Mouse (Mus musculus) heart, postnatal 14 days (tissue): Measurements from ENCODE around the gene Plcg1. TPM values are rescaled to one million over a fixed set of nuclear protein-coding genes. Genes with fewer than 3 reads are reported as not detected.

Experiments used
- DNase-seq, 2 experiments: peaks; one replicate each; pipeline ENCODE4 v3.0.0; 2021 to 2022
- intact Hi-C: fragments of 180-260 bp; cut with DNase I; formaldehyde crosslinking; loops from one replicate; pipeline ENCODE4 v1.15.1; 2025
- long read RNA-seq, 2 experiments: library from polyadenylated mRNA; stranded (forward); transcript quantifications; one replicate each; pipeline ENCODE4 v2.0.0; 2021
- total RNA-seq, 2 experiments: library from RNA; stranded (reverse); gene quantifications; 2 replicates each; pipeline ENCODE4 v1.2.3; 2021

Gene Plcg1
- total RNA-seq = 10 to 100 TPM; 85.7 to 94.4 TPM
- long read RNA-seq, experiment 1, full-length matches to known transcripts = 1 of 76 reads
- long read RNA-seq, experiment 1, partial matches to known transcripts = 52 of 76 reads
- long read RNA-seq, experiment 1, other reads (novel, unspliced or antisense) = 23 of 76 reads
- long read RNA-seq, experiment 2, partial matches to known transcripts = 40 of 54 reads
- long read RNA-seq, experiment 2, other reads (novel, unspliced or antisense) = 14 of 54 reads

DNA sequence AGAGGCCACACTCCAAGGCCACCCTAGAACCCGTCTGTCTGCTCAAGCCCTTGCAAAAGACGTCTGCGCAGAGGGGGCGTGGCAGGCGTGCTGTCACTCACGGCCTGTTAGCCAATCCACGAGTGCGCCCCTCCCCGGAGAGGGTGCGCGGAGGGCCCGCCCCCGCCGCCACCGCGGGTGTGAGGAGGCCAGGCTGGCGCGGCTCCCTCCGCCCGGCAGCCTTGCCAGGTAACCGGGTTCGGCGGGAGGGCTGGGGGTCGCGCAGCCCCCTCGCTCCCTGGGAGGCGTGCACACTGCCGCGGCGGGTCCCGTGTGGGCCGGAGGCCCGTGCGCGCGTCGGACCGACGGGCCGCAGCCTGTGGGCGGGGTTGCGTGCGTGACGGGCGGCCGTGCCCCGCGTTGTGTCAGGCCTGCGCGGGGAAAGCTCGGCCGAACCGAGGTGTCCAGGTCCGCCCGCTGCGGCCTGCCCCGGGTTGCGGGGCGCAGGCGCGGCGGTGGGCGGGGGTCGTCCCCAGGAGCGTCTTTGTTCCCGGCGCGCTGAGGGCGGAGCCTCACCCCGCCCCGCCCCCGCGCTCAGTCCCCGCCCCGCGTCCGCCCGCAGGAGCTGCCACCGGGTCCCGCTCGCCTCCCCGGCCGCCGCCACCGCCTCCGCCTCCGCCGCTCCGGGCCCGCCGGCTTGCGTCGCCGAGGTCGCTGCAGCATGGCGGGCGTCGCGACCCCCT is at the start of gene Plcg1:
Gene Plcg1, plus strand, starts transcription at position 184 of the 722 bp plus-strand sequence.
- DNase-seq = peak; percentile 96
- intact Hi-C loops = no loop called here

DNA sequence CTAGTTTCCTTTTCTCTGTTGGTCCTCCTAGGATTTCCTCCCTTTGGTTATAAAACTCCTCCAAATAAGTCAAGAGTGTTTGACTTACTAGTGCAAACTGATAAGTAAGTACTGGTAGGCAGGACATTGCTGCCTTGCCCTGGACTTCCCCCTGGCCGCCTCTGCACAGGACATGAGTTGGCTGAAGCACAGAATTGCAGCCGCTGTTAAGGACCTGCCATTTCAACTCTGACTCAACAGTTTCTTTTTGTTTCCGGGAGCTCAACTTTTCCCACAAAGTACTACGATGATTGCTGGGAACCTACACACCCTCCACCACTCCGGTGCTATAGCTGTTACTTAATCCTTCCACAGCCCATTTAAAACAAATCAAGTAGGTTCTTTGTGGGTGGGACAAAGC is 30.8 kb upstream of the Plcg1 start:
- peak; percentile 63 to 67 for DNase-seq
- intact Hi-C loops = loop anchor here (2.0 to 5.0 kb wide), 2 partner anchors 53 to 91 kb away; partner anchors contain the start of gene Top1

DNA sequence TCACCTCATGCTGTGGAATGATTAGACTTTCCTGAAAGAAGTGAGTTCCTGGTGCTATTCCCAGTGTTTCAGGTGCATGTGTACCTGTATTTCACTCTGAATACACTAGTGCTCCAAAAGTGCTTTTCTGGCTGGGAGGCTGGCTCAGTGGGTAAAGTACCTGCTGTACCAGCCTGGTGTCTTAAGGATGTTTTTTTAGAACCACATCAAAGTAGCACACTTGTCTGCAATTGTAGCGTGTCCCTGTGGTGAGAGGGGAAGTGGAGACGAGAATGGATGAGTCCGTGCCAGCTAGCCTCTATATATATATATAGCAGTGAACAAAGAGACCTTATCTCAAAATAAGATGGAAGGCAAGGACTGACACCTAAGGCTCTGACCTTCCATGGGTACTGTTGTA is 29.5 kb upstream of the Plcg1 start:
- intact Hi-C loops = loop anchor here (2.0 to 5.0 kb wide), 2 partner anchors 54 to 93 kb away; partner anchors contain the start of gene Top1
- no peak for DNase-seq

DNA sequence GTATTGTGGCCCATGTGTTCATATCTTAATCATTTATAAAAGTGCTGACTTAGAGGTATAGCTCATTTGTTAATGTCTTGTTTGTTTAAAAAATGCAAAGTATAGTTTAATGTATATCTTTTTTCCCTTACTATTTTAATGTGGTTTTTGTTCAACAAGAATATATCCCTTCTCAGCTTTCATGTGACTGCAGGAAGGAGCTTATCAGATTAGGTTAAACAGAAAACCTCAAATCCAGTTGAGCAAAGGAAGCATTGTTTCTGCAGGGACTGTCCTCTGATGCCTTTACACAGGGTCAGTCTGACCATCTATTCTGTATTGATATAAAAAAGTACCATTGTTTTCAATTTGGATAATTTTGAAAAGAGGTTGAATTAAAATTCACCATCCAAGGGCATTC is 28.3 kb upstream of the Plcg1 start:
- intact Hi-C loops = loop anchor here (5.0 kb wide), 1 partner anchor 56 kb away; the partner anchor contains the start of gene Top1
- DNase-seq = no peak

DNA sequence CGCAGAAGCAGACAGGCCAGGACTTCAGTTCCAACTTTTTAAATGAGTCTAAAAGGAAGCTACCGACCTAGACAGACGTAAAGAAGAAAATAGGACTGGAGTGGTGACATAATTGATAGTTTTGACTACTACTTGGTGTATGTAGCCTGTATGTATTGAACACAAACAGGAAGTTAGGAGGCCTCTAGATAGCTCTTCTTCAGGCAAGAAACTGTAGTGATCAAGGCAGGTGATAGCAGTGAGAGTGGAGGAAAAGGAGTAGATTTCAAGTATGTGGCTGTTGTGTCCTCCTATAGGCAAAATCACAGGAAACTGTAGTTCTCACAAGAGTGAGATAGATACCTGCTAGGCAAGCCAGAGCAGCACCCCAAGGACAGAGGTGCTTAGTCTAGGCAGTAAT is 23.4 kb upstream of the Plcg1 start:
- DNase-seq = no peak
- intact Hi-C loops = no loop called here

DNA sequence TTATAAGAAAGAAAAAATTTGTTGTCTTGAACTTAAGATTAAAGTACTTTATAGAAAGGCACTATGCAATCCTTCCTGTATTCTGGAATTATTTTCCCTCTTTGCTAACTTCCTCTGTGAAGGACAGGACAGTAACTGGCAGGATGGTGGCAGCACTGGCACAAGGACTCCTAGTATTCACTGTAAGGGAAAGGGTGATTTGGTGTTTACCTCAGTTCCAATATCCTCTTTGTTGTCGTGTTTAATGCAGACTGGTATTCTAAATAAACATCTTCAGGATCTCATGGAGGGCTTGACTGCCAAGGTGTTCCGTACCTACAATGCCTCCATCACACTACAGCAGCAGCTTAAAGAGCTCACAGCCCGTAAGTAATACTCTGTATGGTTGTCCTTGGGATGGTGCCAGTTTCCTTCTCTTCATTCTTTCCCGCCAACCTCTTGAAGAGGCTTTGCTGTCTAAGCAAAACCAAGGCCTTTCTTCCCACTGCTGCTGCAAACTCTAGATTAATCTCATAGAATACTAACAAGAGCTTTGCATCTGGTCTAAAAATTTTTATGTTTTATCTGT is 15.6 kb upstream of the Plcg1 start:
- intact Hi-C loops = no loop called here
- no peak for DNase-seq

DNA sequence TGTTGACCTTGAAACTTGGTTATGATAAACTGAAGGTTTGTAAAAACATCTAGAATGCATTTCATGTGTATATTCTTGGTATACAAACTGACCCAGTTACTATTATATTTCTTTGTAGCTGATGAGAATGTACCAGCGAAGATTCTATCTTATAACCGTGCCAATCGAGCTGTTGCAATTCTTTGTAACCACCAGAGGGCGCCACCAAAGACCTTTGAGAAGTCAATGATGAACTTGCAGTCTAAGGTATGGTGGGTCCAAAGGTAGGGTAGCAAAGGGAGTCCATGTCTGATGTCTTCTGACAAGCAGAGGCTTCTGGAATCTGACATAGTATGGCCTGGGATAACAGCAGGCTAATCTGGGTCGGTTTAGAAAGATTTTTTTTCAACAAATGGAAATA is 13.8 kb upstream of the Plcg1 start:
- intact Hi-C loops = no loop called here
- DNase-seq = peak in 1 of 2 experiments; percentile 71

DNA sequence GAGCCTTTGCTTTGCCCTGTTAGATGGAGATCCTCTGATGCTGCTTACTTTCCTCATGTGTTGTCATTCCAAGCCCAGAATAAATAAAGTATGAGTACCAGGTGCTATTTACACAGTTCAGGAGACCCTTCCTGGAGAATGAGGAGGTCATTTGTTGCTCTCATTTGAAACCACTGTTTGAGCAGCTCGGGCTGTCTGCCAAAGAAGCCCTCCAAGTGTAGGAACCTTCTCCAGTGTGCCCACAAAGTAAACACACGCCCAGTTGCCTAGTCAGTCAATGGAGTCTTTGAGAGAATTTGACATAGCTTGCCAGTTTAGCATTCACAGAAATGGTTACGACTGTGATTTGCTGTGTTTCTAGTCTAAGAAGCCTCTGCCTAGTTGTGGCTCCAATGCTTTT is 12.3 kb upstream of the Plcg1 start:
- DNase-seq = no peak
- intact Hi-C loops = no loop called here

DNA sequence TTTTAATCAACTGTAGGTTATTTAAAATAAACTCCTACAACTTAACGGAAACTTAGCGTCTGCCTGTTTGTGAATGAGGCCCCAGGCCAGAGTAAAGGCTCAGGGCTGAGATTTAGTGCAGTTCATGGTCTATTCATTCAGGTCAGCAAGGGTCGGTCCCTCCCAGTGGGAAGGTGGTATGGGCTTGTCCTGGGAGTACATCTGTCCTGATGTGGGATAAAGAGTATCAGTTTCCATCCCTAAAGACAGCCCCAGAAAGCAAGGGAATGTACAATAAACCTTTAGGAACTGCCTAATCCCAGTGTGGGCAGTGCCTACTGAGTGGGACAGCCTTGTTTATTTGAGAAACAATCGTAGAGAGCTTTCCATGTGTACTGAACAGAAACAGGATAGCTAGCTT is 8.4 kb upstream of the Plcg1 start:
- intact Hi-C loops = no loop called here
- no peak for DNase-seq

DNA sequence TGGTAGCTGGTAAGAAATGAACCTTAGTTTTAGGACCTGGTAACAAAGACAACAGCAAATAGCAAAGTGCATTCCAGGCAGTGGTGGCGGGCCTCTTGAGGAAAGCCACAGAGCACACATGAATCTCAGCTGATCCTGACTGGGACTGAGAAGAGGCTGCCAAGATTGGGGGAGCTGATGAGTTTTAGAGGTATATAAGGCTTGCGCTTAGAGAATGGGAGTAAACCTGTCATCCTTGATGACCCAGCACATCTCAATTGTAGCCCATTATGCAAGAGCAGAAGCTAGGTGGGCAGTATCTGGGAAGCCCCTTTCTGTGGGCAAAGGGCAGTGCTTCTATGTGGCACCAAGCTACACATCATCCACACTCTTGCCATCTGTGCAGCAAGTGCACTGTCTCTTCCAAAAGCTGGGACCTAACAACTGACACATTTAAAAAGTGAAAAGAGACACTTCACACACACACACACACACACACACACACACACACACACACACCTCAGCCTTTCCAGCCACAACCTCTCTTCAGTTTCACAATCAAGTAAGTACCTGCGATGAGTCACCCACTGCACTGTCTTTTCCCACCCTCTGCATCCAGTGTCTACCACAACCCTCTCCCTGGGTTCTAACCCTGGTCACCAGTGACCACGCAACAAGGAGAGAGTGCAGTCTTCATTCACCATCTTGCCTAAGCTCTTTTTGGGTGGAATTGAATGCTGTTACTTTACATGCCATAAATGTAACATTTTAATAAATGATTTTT is 7.3 kb upstream of the Plcg1 start:
- no peak for DNase-seq
- intact Hi-C loops = no loop called here

DNA sequence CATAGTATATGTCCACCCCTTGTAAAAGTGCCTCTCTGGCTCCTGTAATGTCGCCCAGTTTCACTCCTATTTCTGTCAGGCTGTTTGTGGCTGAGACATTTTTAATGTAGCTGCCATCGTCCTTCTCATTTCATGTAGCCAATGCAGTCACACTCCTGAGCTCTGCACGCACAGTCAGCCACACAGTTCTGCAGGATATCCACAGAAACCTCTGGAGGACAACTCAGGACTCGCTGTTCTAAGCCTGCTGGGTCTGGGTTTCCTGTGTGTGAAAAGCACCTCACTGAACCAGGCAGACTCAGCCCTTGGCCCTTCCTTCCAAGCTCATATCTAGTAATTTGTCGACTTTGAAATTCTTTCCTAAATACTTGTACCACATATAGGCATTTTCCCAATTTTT is 6.6 kb upstream of the Plcg1 start:
- intact Hi-C loops = no loop called here
- DNase-seq = no peak

DNA sequence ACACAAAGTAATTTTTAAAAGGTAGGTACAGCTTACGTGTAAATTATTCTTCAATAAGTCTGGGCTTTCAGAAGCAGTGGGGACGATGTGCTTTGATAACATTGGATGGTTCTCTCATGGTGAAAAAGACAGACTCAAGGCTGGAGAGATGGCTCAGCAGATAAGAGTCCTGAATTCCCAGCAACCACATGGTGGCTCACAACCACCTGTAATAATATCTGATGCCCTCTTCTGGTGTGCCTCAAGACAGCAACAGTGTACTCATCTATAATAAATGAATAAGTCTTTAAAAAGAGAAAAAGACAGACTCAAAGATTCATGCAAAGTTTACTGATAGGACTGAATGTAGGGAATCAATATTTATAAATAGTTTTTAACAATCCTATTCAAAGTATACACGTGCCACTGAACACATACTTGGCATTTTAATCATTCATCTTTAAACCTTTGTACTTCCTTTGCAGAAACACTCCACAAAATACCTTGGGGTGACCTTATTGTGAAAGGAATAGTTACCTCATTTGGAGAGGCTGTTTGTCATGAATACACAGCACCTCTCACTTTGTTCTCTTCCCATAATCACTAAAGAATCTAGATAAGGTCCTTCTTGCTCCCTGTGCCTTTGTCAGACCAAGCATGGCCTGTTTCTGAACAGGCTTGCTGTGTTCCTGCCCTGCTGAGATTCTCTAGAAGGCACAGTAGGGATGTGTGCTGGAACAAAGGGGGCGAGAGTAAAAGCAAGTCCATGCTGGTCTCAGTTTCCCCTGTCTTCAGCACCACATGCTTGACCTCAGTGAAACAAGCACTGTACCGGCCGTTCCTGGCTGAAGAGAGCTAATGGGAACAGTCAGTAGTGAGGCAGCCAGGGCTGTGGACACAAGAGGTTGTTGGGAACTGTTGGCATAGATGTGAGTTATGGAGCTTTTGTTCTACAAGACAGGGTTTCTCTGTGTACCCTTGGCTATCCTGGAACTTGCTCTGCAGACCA is 4.9 kb upstream of the Plcg1 start:
- no peak for DNase-seq
- intact Hi-C loops = no loop called here

DNA sequence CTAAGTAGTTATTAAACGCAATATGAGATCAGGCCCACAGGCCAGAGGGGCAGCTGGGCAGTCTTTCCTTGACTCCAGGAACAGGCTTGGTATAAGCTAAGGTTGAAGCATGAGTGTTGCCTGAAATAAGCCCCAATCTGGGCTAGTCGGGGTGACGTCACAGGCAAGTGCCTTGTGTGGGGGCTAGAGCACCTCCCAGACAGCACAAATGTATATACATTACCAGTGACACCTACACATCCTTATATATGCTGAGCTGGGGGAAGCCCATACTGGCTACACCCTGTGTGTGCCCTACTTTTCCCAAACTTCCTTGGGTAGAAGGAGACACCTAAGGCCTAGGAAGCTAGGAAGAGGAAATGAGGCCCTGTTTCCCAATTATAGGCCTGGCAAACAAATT is 2.1 kb upstream of the Plcg1 start:
- DNase-seq = peak in 1 of 2 experiments; percentile 1
- intact Hi-C loops = loop anchor here (2.0 kb wide), 1 partner anchor 64 kb away; no protein-coding TSS in a partner anchor

DNA sequence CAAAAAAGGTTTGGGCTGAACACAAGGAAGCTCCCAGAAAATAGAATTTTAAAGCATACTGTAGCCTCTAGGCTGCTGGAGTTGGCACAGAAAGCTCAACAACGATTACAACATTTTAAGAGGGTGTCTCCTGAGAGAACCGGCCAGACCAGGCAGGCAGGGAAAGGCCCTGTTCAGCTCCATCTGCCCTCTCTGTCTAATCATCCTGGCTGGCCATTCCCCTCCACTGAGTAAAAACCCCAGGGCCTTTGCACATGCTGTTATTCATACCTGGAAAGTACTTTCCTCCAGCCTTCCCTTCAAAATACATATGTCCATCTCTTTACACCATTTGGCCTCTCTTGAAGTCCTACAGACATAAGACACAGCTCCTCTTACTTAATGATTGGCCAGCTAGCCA is 1.7 kb upstream of the Plcg1 start:
- DNase-seq = peak in 1 of 2 experiments; percentile 3
- intact Hi-C loops = loop anchor here (2.0 kb wide), 1 partner anchor 63 kb away; no protein-coding TSS in a partner anchor

DNA sequence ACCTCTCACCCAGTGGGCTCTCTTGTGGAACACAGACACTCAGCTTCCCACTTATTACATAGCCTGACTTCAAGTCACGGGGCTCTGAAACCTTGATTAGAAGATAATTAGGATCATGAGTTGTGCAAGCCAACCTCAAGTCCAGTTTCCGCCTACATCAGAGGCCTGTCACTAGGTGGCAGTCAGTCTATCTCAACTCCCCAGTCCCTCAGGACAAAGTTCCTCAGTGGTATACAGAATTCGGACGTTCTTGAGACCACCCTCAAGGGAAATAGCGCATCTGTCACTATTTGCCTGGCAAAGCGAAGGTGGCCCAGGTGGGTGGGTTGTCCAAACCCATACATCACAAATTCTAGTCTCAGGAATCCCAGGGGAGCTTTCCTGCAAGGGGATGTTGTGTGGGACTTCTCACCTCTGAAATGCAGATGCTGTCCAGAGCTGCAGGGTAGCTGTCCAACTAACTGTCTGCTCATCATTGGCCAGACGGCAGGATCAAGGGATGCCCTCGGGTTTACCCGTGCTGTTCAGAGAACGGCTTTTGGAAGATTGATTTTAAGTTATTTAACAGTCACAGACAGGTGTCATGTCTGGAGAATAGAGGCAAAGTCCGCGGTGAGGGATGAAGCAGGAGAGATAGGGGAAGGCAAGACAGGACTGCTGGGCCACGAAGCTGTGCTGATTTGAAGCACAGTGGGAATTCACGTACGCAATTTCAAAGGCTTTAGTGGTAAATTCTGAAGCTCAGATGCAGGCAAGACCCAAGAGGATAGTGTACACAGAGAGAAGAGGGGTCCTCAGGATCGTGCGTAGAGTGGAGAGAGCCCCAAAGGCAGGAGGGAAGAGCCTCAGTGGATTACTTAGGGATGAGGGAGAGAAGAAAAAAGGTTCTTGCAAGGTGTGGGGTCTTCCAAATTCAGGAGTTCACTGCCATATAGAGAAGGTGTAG is 976 bp upstream of the Plcg1 start:
- intact Hi-C loops = loop anchor here (1.0 to 2.0 kb wide), 2 partner anchors 63 to 157 kb away; no protein-coding TSS in a partner anchor
- DNase-seq = peak in 1 of 2 experiments; percentile 33

DNA sequence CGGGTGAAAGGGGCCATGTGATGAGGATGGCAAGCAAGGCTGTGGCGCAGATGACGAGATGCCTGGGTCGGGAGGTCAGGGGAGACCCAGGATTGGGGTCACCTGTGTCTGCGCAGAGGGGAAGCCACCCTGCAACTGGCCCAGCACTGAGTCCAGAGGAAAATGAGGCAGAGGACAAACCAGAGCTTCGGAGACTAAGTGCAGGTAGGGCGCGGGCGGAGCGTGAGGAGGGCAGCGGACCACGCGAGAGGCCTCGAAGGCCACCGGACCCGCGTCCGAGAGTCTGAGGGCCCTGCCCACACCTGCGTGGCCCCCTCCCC is 343 bp upstream of the Plcg1 start:
- DNase-seq = peak in 1 of 2 experiments; percentile 11
- intact Hi-C loops = loop anchor here (1.0 kb wide), 1 partner anchor 157 kb away; no protein-coding TSS in a partner anchor

DNA sequence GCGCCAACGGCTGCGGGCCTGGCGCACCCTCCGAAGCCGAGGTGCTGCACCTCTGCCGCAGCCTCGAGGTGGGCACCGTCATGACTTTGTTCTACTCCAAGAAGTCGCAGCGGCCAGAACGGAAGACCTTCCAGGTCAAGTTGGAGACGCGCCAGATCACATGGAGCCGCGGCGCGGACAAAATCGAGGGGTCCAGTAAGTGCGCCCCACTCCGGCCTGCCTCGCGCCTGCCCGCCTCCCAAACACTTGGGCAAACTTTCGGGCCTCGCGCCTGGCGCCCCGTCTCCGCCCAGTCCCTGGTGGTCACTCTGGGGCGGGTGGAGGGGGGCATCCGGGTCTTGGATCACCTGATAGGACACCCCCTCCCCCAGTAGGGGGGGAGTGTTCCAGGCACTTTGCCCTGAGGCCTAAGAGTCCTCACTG is 750 bp downstream of the Plcg1 start:
- intact Hi-C loops = loop anchor here (2.0 kb wide), 1 partner anchor 29 kb away; no protein-coding TSS in a partner anchor
- peak; percentile 77 to 78 for DNase-seq

DNA sequence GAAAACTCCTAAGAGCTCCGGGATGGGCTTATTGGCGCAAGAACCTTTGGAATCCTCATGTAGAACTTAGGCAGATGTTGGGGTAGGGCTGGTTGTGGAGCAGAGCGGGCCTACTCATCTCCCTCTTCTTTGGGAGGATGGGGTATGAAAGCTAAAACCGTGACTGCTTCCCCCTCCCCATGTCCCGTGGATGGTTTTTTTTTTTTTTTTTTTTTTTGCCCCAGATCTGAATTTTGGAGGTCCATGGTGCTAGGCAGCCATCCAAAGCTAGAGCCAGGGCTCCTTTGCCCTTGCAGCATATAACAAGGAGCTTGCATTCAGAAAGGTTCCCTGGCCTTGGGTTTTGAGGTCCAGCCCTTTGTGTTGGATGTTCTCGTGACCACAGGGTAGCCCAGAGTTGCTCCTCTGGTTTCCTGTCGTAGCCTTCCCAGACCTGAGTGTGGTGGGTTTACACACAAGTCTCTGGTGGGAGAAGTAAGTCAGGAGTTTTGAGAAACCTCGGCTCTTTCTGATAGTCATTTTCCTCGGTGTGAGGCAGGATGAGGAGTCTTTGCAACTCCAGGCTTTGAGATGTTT is 1.4 kb downstream of the Plcg1 start:
- intact Hi-C loops = loop anchor here (2.0 kb wide), 1 partner anchor 28 kb away; no protein-coding TSS in a partner anchor
- DNase-seq = no peak
